Mouse (Mus musculus) liver (tissue): Measurements from ENCODE around the gene Slc17a7.

ENCODE experiments used
- DNase-seq: peaks from one replicate; pipeline ENCODE4 v3.0.0-alpha.2; 2020; ENCODE audit warnings: mixed read lengths

Gene Slc17a7

DNA sequence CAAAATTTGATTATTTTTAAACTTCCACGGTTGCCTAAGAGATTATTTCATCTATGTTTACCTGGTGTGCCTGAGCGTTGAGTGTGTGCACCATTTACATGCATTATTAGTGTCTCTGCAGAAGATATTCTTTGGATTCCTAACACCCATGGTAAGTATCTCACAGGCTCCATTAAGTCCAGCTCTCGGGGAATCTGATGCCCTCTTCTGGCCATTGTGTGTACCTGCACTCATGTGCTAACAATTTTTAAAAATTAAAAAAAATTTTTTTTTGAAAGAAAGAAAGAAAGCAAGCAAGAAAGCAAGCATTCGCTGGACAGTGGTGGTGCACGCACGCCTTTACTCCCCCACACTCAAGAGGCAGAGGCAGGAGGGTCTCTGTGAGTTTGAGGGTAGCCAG is 44.5 kb downstream of the Slc17a7 start:
- no peak for DNase-seq

- DNase-seq = no peak
These were observed 47.3 kb downstream of the Slc17a7 start for GRCm38 (mm10) chr7:45211070-45211469.

DNA sequence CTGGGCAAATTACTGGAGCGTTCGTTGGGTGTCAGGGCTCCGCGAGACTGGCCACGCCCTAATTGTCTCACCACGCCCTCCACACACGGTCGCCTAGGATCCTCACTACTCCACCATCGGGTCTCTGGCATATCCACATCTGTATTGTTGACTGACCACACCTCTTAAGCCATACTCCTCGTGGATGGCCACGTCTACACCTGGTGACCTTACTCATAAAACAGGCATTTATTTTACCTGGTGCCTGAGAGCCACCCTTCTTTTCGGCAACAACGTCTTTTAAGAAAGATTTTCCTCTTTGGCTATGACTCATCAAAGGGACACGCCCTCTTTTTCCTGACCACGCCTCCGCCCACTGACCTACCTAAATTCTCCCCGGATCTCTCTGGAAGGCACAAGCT is 48.1 kb downstream of the Slc17a7 start, which contains the start of gene Dkkl1:
TSS of gene Dkkl1 (minus strand) at position 297 of the 401 bp plus-strand sequence.
- DNase-seq = peak; percentile 64

DNA sequence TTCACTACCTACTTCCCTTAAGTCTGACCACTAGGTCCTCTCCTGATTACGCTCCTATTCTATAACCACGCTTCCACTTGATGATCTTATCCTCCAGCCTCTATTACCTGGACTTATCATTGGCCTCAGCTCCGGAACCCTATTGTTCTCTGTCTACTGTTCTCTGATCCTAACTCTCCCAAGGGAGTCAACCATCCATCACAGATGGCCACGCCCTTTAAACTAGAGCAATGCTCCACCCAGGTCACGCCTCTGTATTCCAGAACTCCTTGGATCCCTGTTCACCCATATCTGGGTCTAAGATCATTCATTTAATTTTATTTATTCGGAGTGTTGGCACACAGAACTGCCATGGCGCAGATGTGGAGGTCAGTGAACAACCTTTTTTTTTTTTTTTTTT is 48.6 kb downstream of the Slc17a7 start:
- no peak for DNase-seq

DNA sequence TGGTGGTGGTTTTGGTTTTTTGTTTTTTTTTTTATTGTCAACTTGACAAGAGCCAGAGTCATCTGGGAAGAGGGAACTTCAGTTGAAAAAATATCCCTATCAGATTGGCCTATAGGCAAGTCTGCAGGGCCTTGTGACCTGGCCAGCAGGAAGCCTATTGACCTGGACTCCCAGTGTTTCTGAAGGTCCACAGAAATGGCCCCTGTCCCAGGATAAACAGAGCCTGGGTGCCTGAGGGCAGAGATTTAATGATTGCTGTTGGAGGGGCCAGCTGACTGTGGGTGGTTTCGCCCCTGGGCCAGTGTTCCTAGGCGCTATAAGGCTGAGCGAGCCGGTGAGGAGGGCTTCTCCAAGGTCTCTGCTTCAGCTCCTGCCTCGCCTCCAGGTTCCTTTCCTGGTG is 50.0 kb downstream of the Slc17a7 start:
- peak; percentile 15 for DNase-seq

- peak; percentile 57 for DNase-seq
These were observed 52.1 kb downstream of the Slc17a7 start, which contains the start of gene Tead2 for GRCm38 (mm10) chr7:45215673-45216441. Gene Tead2 (plus strand): TSS chr7:45215753.

GRCm38 (mm10) chr7:45216442-45217183 is 52.9 kb downstream of the Slc17a7 start:
- peak; percentile 75 for DNase-seq

DNA sequence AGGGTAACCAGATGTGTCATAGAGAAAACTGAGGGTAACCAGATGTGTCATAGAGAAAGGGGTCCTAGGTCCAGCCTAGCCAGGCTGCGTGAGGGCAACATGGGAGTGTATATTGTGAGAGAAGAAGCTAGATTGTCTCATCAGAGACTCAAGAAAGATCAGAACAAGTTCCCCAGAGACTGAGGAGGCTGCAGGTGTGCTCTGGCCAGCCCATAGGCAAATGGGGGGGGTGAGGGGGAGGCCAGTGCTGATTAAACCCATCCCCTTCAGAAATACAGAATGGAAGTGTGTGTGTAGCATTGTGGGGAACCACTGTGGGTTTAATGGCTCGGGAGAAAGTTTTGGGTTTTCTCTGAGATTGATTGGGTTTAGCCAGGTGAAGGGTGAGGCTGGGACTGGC is 57.9 kb downstream of the Slc17a7 start:
- no peak for DNase-seq

DNA sequence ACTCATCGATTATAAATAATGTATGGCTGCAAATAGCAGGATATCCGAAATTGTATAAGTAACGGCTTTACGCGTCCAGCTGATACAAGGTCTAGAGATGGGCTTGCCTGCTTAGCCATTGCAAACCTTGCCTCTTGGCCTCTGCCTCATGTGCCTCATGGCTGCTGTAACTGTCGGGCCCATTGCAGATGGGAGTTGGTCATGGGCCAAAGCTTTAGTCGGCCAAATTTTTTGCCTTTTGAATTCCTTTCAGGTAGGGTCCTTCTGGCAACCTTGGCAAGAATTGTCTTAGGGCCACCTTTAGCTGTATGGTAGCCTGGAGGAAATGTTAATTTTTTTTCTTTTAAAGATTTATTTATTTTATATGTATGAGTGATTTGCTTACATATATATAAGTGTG is 61.1 kb downstream of the Slc17a7 start:
- no peak for DNase-seq
